8 mouse cellular contexts compared by ENCODE assay signal in genomic region chr7:63755476-63755948, GRCm38 (mm10).
DNase-seq lines count a peak whose midpoint lies in the region; ATAC-seq and TF ChIP-seq lines count a peak whose summit lies in the region.

No protein-coding gene starts in this region.

- no peak overlapping the region for H3K27ac ChIP-seq in forebrain, postnatal 0 days (ENCODE audit: low read depth, low read length)
- H3K27ac ChIP-seq in liver, postnatal 0 days (ENCODE audit: low read depth), result no peak overlapping the region
- H3K27ac ChIP-seq in neural tube, embryonic 12.5 days, result no peak overlapping the region
- no peak overlapping the region; the same call in 1 of the 2 replicates for H3K27ac ChIP-seq in stomach, embryonic 16.5 days (ENCODE audit: low read length)

- WGBS in forebrain, postnatal 0 days, result 5% methylated on average over 13 of the region's 13 CpGs
- WGBS in liver, postnatal 0 days (ENCODE audit: insufficient replicate concordance), result under 1% methylated on average over 13 of the region's 13 CpGs
- WGBS in neural tube, embryonic 12.5 days, result 2% methylated on average over 13 of the region's 13 CpGs
- WGBS in stomach, embryonic 16.5 days, result 1% methylated on average over 13 of the region's 13 CpGs

- peak overlapping the region; percentile 37; the same call in 1 of the 2 replicates for H3K9ac ChIP-seq in forebrain, postnatal 0 days
- peak overlapping the region; percentile 11; the same call in 1 of the 2 replicates for H3K9ac ChIP-seq in liver, postnatal 0 days (replicated peaks)
- H3K9ac ChIP-seq in neural tube, embryonic 12.5 days, result peak overlapping the region; percentile 58
- peak overlapping the region; percentile 66 for H3K9ac ChIP-seq in stomach, embryonic 16.5 days (ENCODE audit: low read length)

- peaks cover 29% of the 10 kb centered on the region for H3K27me3 ChIP-seq in forebrain, postnatal 0 days (ENCODE audit: insufficient read depth, low read length)
- peaks cover 69% of the 10 kb centered on the region for H3K27me3 ChIP-seq in liver, postnatal 0 days (ENCODE audit: insufficient read depth, low read length)
- peaks cover 64% of the 10 kb centered on the region for H3K27me3 ChIP-seq in neural tube, embryonic 12.5 days (replicated peaks)
- H3K27me3 ChIP-seq in stomach, embryonic 16.5 days (ENCODE audit: control insufficient read depth, insufficient read depth, low read length), result peaks cover 59% of the 10 kb centered on the region

- no peaks in the 10 kb centered on the region for H3K36me3 ChIP-seq in forebrain, postnatal 0 days (ENCODE audit: insufficient read depth)
- no peaks in the 10 kb centered on the region for H3K36me3 ChIP-seq in liver, postnatal 0 days (replicated peaks; ENCODE audit: insufficient read depth, low read length)
- no peaks in the 10 kb centered on the region for H3K36me3 ChIP-seq in neural tube, embryonic 12.5 days
- no peaks in the 10 kb centered on the region for H3K36me3 ChIP-seq in stomach, embryonic 16.5 days (ENCODE audit: control insufficient read depth, insufficient read depth, low read length)

- peak overlapping the region; percentile 76 for H3K4me2 ChIP-seq in forebrain, postnatal 0 days (ENCODE audit: low read depth)
- H3K4me2 ChIP-seq in liver, postnatal 0 days (ENCODE audit: low read depth, low read length), result peak overlapping the region; percentile 68
- peak overlapping the region; percentile 87 for H3K4me2 ChIP-seq in neural tube, embryonic 12.5 days (replicated peaks)
- H3K4me2 ChIP-seq in stomach, embryonic 16.5 days (ENCODE audit: low read depth, low read length), result peak overlapping the region; percentile 79

- ATAC-seq in forebrain, postnatal 0 days, result peak; percentile 55
- ATAC-seq in liver, postnatal 0 days, result peak; percentile 73
- ATAC-seq in neural tube, embryonic 12.5 days (ENCODE audit: low FRiP score, low read depth), result peak; percentile 48
- no peak for ATAC-seq in stomach, embryonic 16.5 days (ENCODE audit: insufficient read depth, low FRiP score)

- peak; percentile 93 for DNase-seq in CD4-positive, CD25-positive, alpha-beta regulatory T cell, adult 2 months (ENCODE audit: low read depth, low spot score)
- DNase-seq in c-Kit-positive CD71-positive TER-119-negative erythroid progenitor cells, embryonic 14.5 days (ENCODE audit: low read depth), result peak; percentile 21
- peak; percentile 91 for DNase-seq in forebrain, postnatal 0 days
- DNase-seq in heart, postnatal 36 days, result peak; percentile 88 to 92
- peak; percentile 78 to 92 for DNase-seq in layer of hippocampus, adult 18-20 months (ENCODE audit: low spot score in 2 of 2)
- DNase-seq in liver, postnatal 0 days, result peak; percentile 85

- no peaks in the 10 kb centered on the region for H3K9me3 ChIP-seq in forebrain, postnatal 0 days (ENCODE audit: low read length)
- no peaks in the 10 kb centered on the region for H3K9me3 ChIP-seq in liver, postnatal 0 days (ENCODE audit: low read length)
- no peaks in the 10 kb centered on the region for H3K9me3 ChIP-seq in neural tube, embryonic 12.5 days
- H3K9me3 ChIP-seq in stomach, embryonic 16.5 days (replicated peaks; ENCODE audit: control insufficient read depth, low read length), result no peaks in the 10 kb centered on the region

- intact Hi-C loops in heart, postnatal 36 days (cut with DNase I), result no loop called here

- H3K4me1 ChIP-seq in forebrain, postnatal 0 days (ENCODE audit: insufficient read depth), result peaks cover 11% of the 10 kb centered on the region; the same call in 1 of the 2 replicates
- H3K4me1 ChIP-seq in liver, postnatal 0 days (ENCODE audit: insufficient read depth), result peaks cover 4% of the 10 kb centered on the region; the same call in 1 of the 2 replicates
- H3K4me1 ChIP-seq in neural tube, embryonic 12.5 days, result peaks cover 28% of the 10 kb centered on the region
- peaks cover 18% of the 10 kb centered on the region for H3K4me1 ChIP-seq in stomach, embryonic 16.5 days (ENCODE audit: control insufficient read depth, insufficient read depth, low read length)

- H3K4me3 ChIP-seq in forebrain, postnatal 0 days (ENCODE audit: low read depth, low read length), result peak overlapping the region; percentile 39
- peak overlapping the region; percentile 40 for H3K4me3 ChIP-seq in liver, postnatal 0 days (ENCODE audit: low read depth, low read length)
- peak overlapping the region; percentile 39 for H3K4me3 ChIP-seq in neural tube, embryonic 12.5 days
- H3K4me3 ChIP-seq in stomach, embryonic 16.5 days (replicated peaks; ENCODE audit: low read length), result peak overlapping the region; percentile 44

- peak; percentile 82 for TF ChIP-seq CTCF in forebrain, postnatal 0 days (IDR thresholded peaks at IDR 0.05; ENCODE audit: low read depth)
- peak; percentile 74 for TF ChIP-seq CTCF in liver, postnatal 0 days (IDR thresholded peaks at IDR 0.05; ENCODE audit: low read depth)

- no peak for TF ChIP-seq EP300 in liver, postnatal 0 days (IDR thresholded peaks at IDR 0.05; ENCODE audit: low read depth)

Comparison
In these comparisons a context has a peak if more than half of its experiments do, and no peak if none do; other contexts are left out.
1. DNase-seq: peak in every context shown above with its lines; median percentile 93 in CD4-positive, CD25-positive, alpha-beta regulatory T cell, adult 2 months; 91 in forebrain, postnatal 0 days; 90 in heart, postnatal 36 days; 85 in layer of hippocampus, adult 18-20 months; 85 in liver, postnatal 0 days; 21 in c-Kit-positive CD71-positive TER-119-negative erythroid progenitor cells, embryonic 14.5 days.
2. H3K9ac ChIP-seq: peak in every context shown above with its lines; median percentile 66 in stomach, embryonic 16.5 days; 58 in neural tube, embryonic 12.5 days; 37 in forebrain, postnatal 0 days; 11 in liver, postnatal 0 days.